Mouse (Mus musculus): ENCODE data around the gene Hmcn1. TPM values are rescaled to one million over a fixed set of nuclear protein-coding genes. Genes with fewer than 3 reads are reported as not detected.

The Hmcn1 gene
- polyA plus RNA-seq, 1 experiment = 0.25 TPM

GRCm38 (mm10) chr1:150540267-150540666, 453.0 kb downstream of the Hmcn1 start:
- no peaks in the 10 kb centered on the region for H3K4me1 ChIP-seq (ENCODE audit: control insufficient read depth, insufficient read depth, low read length)
- H3K27ac ChIP-seq (ENCODE audit: control insufficient read depth, insufficient read depth, low read depth, low read length, poor library complexity) = no peak overlapping the region
- no peak overlapping the region for H3K4me3 ChIP-seq (replicated peaks; ENCODE audit: control insufficient read depth, low read depth, low read length)
- no peak for TF ChIP-seq POLR2A (IDR thresholded peaks at IDR 0.05; ENCODE audit: borderline replicate concordance, control insufficient read depth, low read depth, low read length)
- 0 out of 2 replicates have a peak, but pooled peaks have one; percentile 18 for TF ChIP-seq CTCF (IDR thresholded peaks at IDR 0.05; ENCODE audit: control insufficient read depth, insufficient read depth, low read length)
- 11% methylated on average over 5 of the region's 5 CpGs for WGBS

- TF ChIP-seq POLR2A (IDR thresholded peaks at IDR 0.05; ENCODE audit: borderline replicate concordance, control insufficient read depth, low read depth, low read length) (no peak), CTCF (IDR thresholded peaks at IDR 0.05; ENCODE audit: control insufficient read depth, insufficient read depth, low read length) (no peak)
- Histone ChIP-seq H3K27ac (ENCODE audit: control insufficient read depth, insufficient read depth, low read depth, low read length, poor library complexity) (no peak overlapping the region), H3K4me3 (replicated peaks; ENCODE audit: control insufficient read depth, low read depth, low read length) (no peak overlapping the region), H3K4me1 (ENCODE audit: control insufficient read depth, insufficient read depth, low read length) (no peaks in the 10 kb centered on the region)
- 78% methylated on average over 6 of the region's 6 CpGs for WGBS
These were observed 455.7 kb downstream of the Hmcn1 start for GRCm38 (mm10) chr1:150537410-150538128.

- Histone ChIP-seq H3K4me3 (replicated peaks; ENCODE audit: control insufficient read depth, low read depth, low read length) (no peak overlapping the region), H3K27ac (ENCODE audit: control insufficient read depth, insufficient read depth, low read depth, low read length, poor library complexity) (no peak overlapping the region), H3K4me1 (ENCODE audit: control insufficient read depth, insufficient read depth, low read length) (no peaks in the 10 kb centered on the region)
- TF ChIP-seq POLR2A (IDR thresholded peaks at IDR 0.05; ENCODE audit: borderline replicate concordance, control insufficient read depth, low read depth, low read length) (no peak), CTCF (IDR thresholded peaks at IDR 0.05; ENCODE audit: control insufficient read depth, insufficient read depth, low read length) (no peak)
- WGBS = 72% methylated on average over 16 of the region's 16 CpGs
These were observed 457.3 kb downstream of the Hmcn1 start for GRCm38 (mm10) chr1:150535770-150536534.

GRCm38 (mm10) chr1:150534587-150534986, 458.6 kb downstream of the Hmcn1 start:
- Histone ChIP-seq H3K27ac (ENCODE audit: control insufficient read depth, insufficient read depth, low read depth, low read length, poor library complexity) (no peak overlapping the region), H3K4me3 (replicated peaks; ENCODE audit: control insufficient read depth, low read depth, low read length) (no peak overlapping the region), H3K4me1 (ENCODE audit: control insufficient read depth, insufficient read depth, low read length) (no peaks in the 10 kb centered on the region)
- 77% methylated on average over 8 of the region's 8 CpGs for whole genome bisulfite sequencing
- no peak for TF ChIP-seq CTCF (IDR thresholded peaks at IDR 0.05; ENCODE audit: control insufficient read depth, insufficient read depth, low read length)
- TF ChIP-seq POLR2A (IDR thresholded peaks at IDR 0.05; ENCODE audit: borderline replicate concordance, control insufficient read depth, low read depth, low read length) = no peak

- H3K4me3 ChIP-seq (replicated peaks; ENCODE audit: control insufficient read depth, low read depth, low read length) = no peak overlapping the region
- H3K4me1 ChIP-seq (ENCODE audit: control insufficient read depth, insufficient read depth, low read length) = no peaks in the 10 kb centered on the region
- WGBS = 83% methylated on average over 2 of the region's 2 CpGs
- no peak for TF ChIP-seq CTCF (IDR thresholded peaks at IDR 0.05; ENCODE audit: control insufficient read depth, insufficient read depth, low read length)
- no peak for TF ChIP-seq POLR2A (IDR thresholded peaks at IDR 0.05; ENCODE audit: borderline replicate concordance, control insufficient read depth, low read depth, low read length)
- no peak overlapping the region for H3K27ac ChIP-seq (ENCODE audit: control insufficient read depth, insufficient read depth, low read depth, low read length, poor library complexity)
These were observed 480.2 kb downstream of the Hmcn1 start for GRCm38 (mm10) chr1:150513041-150513440.

Other genes starting within 250 kb of the Hmcn1 start
- gene Gm47985, start 189.1 kb upstream of the Hmcn1 start, polyA plus RNA-seq (2011; ENCODE audit: insufficient read depth, insufficient read length, low replicate concordance, missing spikeins) = not detected in 2 replicates
- not detected in 2 replicates for gene Gm8947, start 198.9 kb upstream of the Hmcn1 start, polyA plus RNA-seq (2011; ENCODE audit: insufficient read depth, insufficient read length, low replicate concordance, missing spikeins)
- gene Gm47995, start 205.0 kb upstream of the Hmcn1 start, polyA plus RNA-seq (2011; ENCODE audit: insufficient read depth, insufficient read length, low replicate concordance, missing spikeins) = not detected in 2 replicates
- not detected in 2 replicates for gene 3110040M04Rik, start 210.7 kb upstream of the Hmcn1 start, polyA plus RNA-seq (2011; ENCODE audit: insufficient read depth, insufficient read length, low replicate concordance, missing spikeins)
- gene Gm47996, start 216.7 kb upstream of the Hmcn1 start, polyA plus RNA-seq (2011; ENCODE audit: insufficient read depth, insufficient read length, low replicate concordance, missing spikeins) = not detected in 2 replicates